In genomic region chr12:71601091-71601690, GRCm38 (mm10) we compare ENCODE assay signal across 18 mouse cellular contexts.
DNase-seq lines count a peak whose midpoint lies in the region; ATAC-seq and TF ChIP-seq lines count a peak whose summit lies in the region.
"Had no signal": no experiment of that assay in that cellular context is flagged by ENCODE, and none has a peak within 500 bp of the region (broad histone marks: within the 10 kb centered on the region; RNA-seq: fewer than 3 reads in every experiment).

No protein-coding gene starts in this region.

- no peaks in the 10 kb centered on the region for H3K36me3 ChIP-seq in hindbrain, embryonic 12.5 days
- H3K36me3 ChIP-seq in hindbrain, embryonic 10.5 days: no peaks in the 10 kb centered on the region
- H3K36me3 ChIP-seq in forebrain, embryonic 15.5 days: no peaks in the 10 kb centered on the region
- H3K36me3 ChIP-seq in midbrain, embryonic 10.5 days: no peaks in the 10 kb centered on the region
- H3K36me3 ChIP-seq in midbrain, postnatal 0 days (ENCODE audit: insufficient read depth, low read length): no peaks in the 10 kb centered on the region
- H3K36me3 ChIP-seq: embryonic facial prominence, embryonic 13.5 days; G1E; heart, embryonic 10.5 days; limb, embryonic 15.5 days; liver, embryonic 15.5 days had no signal

- no peak overlapping the region for H3K9ac ChIP-seq in hindbrain, embryonic 12.5 days
- H3K9ac ChIP-seq in forebrain, embryonic 15.5 days (replicated peaks): no peak overlapping the region
- H3K9ac ChIP-seq in midbrain, postnatal 0 days (replicated peaks; ENCODE audit: low read length, poor library complexity, severe bottlenecking): no peak overlapping the region
- H3K9ac ChIP-seq: embryonic facial prominence, embryonic 13.5 days; limb, embryonic 15.5 days; liver, embryonic 15.5 days had no signal

- 59% methylated on average over 8 of the region's 8 CpGs for WGBS in hindbrain, embryonic 12.5 days
- 78% methylated on average over 8 of the region's 8 CpGs for WGBS in hindbrain, embryonic 10.5 days
- WGBS in forebrain, embryonic 15.5 days: 40% methylated on average over 8 of the region's 8 CpGs
- WGBS in midbrain, embryonic 10.5 days: 67% methylated on average over 8 of the region's 8 CpGs
- 18% methylated on average over 8 of the region's 8 CpGs for WGBS in midbrain, postnatal 0 days

- H3K4me1 ChIP-seq in hindbrain, embryonic 12.5 days: peaks cover 8% of the 10 kb centered on the region
- peaks cover 5% of the 10 kb centered on the region; the same call in 1 of the 2 replicates for H3K4me1 ChIP-seq in hindbrain, embryonic 10.5 days (replicated peaks)
- H3K4me1 ChIP-seq in forebrain, embryonic 15.5 days: peaks cover 8% of the 10 kb centered on the region
- H3K4me1 ChIP-seq in midbrain, embryonic 10.5 days: peaks cover 18% of the 10 kb centered on the region
- no peaks in the 10 kb centered on the region; the same call in 1 of the 2 replicates for H3K4me1 ChIP-seq in midbrain, postnatal 0 days (ENCODE audit: insufficient read depth, low read length)
- H3K4me1 ChIP-seq: embryonic facial prominence, embryonic 13.5 days; heart, embryonic 10.5 days; limb, embryonic 15.5 days; liver, embryonic 15.5 days had no signal

- 0 out of 2 replicates have a peak overlapping the region, but pooled peaks have one; percentile 4 for H3K27ac ChIP-seq in hindbrain, embryonic 12.5 days
- H3K27ac ChIP-seq in hindbrain, embryonic 10.5 days: no peak overlapping the region
- peak overlapping the region; percentile 53; the same call in 1 of the 2 replicates for H3K27ac ChIP-seq in forebrain, embryonic 15.5 days (replicated peaks)
- peak overlapping the region; percentile 39 for H3K27ac ChIP-seq in midbrain, embryonic 10.5 days (replicated peaks)
- peak overlapping the region; percentile 43; the same call in 1 of the 2 replicates for H3K27ac ChIP-seq in midbrain, postnatal 0 days (ENCODE audit: low read depth, low read length)
- H3K27ac ChIP-seq: embryonic facial prominence, embryonic 13.5 days; heart, embryonic 10.5 days; kidney, postnatal 0 days; limb, embryonic 15.5 days; liver, embryonic 15.5 days had no signal

- TF ChIP-seq CTCF in midbrain, postnatal 0 days (IDR thresholded peaks at IDR 0.05): no peak

- H3K9me3 ChIP-seq in hindbrain, embryonic 12.5 days (replicated peaks): no peaks in the 10 kb centered on the region
- no peaks in the 10 kb centered on the region for H3K9me3 ChIP-seq in hindbrain, embryonic 10.5 days
- H3K9me3 ChIP-seq in forebrain, embryonic 15.5 days: no peaks in the 10 kb centered on the region
- no peaks in the 10 kb centered on the region for H3K9me3 ChIP-seq in midbrain, embryonic 10.5 days (replicated peaks)
- H3K9me3 ChIP-seq in midbrain, postnatal 0 days (ENCODE audit: low read length): no peaks in the 10 kb centered on the region
- H3K9me3 ChIP-seq: embryonic facial prominence, embryonic 13.5 days; G1E; heart, embryonic 10.5 days; limb, embryonic 15.5 days; liver, embryonic 15.5 days had no signal

- ATAC-seq in hindbrain, embryonic 12.5 days (ENCODE audit: low FRiP score): peak; percentile 78; the same call in 1 of the 2 replicates
- peak; percentile 64 for ATAC-seq in forebrain, embryonic 15.5 days (replicated peaks)
- 0 out of 2 replicates have a peak, but pooled peaks have one; percentile 20 for ATAC-seq in midbrain, postnatal 0 days (ENCODE audit: low FRiP score)

- no peak for DNase-seq in hindbrain, embryonic 10.5 days (ENCODE audit: low spot score)
- no peak for DNase-seq in midbrain, embryonic 10.5 days (ENCODE audit: low spot score)
- peak; percentile 28 for DNase-seq in midbrain, postnatal 0 days (ENCODE audit: low spot score)
- DNase-seq in spleen, postnatal 10 days (ENCODE audit: low spot score in 2 of 2): no peak
- no peak for DNase-seq in gastrocnemius, adult 8-10 months (ENCODE audit: low spot score in 2 of 2)
- no peak for DNase-seq in urinary bladder, postnatal 25 days (ENCODE audit: low spot score)
- DNase-seq: cerebellum, adult 9-10 months; heart, postnatal 10 days; kidney, adult 18-20 months; layer of hippocampus, postnatal 36 days had no signal

- H3K27me3 ChIP-seq in hindbrain, embryonic 12.5 days: no peaks in the 10 kb centered on the region
- H3K27me3 ChIP-seq in hindbrain, embryonic 10.5 days (ENCODE audit: insufficient read depth, poor library complexity, severe bottlenecking): no peaks in the 10 kb centered on the region
- no peaks in the 10 kb centered on the region for H3K27me3 ChIP-seq in forebrain, embryonic 15.5 days
- no peaks in the 10 kb centered on the region for H3K27me3 ChIP-seq in midbrain, embryonic 10.5 days (ENCODE audit: low read depth, poor library complexity, severe bottlenecking)
- no peaks in the 10 kb centered on the region for H3K27me3 ChIP-seq in midbrain, postnatal 0 days (ENCODE audit: insufficient read depth, low read length)
- H3K27me3 ChIP-seq: embryonic facial prominence, embryonic 13.5 days; limb, embryonic 15.5 days; liver, embryonic 15.5 days had no signal

- H3K4me3 ChIP-seq in hindbrain, embryonic 12.5 days: no peak overlapping the region
- no peak overlapping the region for H3K4me3 ChIP-seq in hindbrain, embryonic 10.5 days
- H3K4me3 ChIP-seq in forebrain, embryonic 15.5 days: no peak overlapping the region
- no peak overlapping the region for H3K4me3 ChIP-seq in midbrain, embryonic 10.5 days
- H3K4me3 ChIP-seq in midbrain, postnatal 0 days (ENCODE audit: low read depth, low read length): no peak overlapping the region
- H3K4me3 ChIP-seq: embryonic facial prominence, embryonic 13.5 days; heart, embryonic 10.5 days; limb, embryonic 15.5 days; liver, embryonic 15.5 days had no signal

- H3K4me2 ChIP-seq in hindbrain, embryonic 12.5 days (replicated peaks): no peak overlapping the region
- H3K4me2 ChIP-seq in forebrain, embryonic 15.5 days (replicated peaks): no peak overlapping the region
- H3K4me2 ChIP-seq in midbrain, postnatal 0 days (ENCODE audit: low read depth, low read length, poor library complexity, severe bottlenecking): no peak overlapping the region
- H3K4me2 ChIP-seq: embryonic facial prominence, embryonic 13.5 days; limb, embryonic 15.5 days; liver, embryonic 15.5 days had no signal

Comparison
In these comparisons a context has a peak if more than half of its experiments do, and no peak if none do; other contexts are left out.
1. ATAC-seq: peak in every context shown above with its lines; median percentile 78 in hindbrain, embryonic 12.5 days; 64 in forebrain, embryonic 15.5 days; 20 in midbrain, postnatal 0 days.